Comparison of ENCODE assay signal across 16 mouse cellular contexts in genomic region chr11:102837385-102837784, GRCm38 (mm10). TPM values are rescaled to one million over a fixed set of nuclear protein-coding genes. Genes with fewer than 3 reads are reported as not detected.
"Had no signal": no experiment of that assay in that cellular context is flagged by ENCODE, and none has a peak within 500 bp of the region (broad histone marks: within the 10 kb centered on the region; RNA-seq: fewer than 3 reads in every experiment).

No protein-coding gene starts in this region.

- H3K4me1 ChIP-seq: limb, embryonic 13.5 days; midbrain, embryonic 12.5 days had no signal

- H3K27ac ChIP-seq: kidney, embryonic 15.5 days; limb, embryonic 13.5 days; liver, embryonic 14.5 days; lung, embryonic 15.5 days; midbrain, embryonic 12.5 days; neural tube, embryonic 13.5 days; stomach, embryonic 15.5 days had no signal

- DNase-seq: left cerebral cortex, postnatal 4 days; retina, postnatal 1 day; thymus, postnatal 4 days had no signal

- H3K4me2 ChIP-seq: kidney, embryonic 15.5 days; limb, embryonic 13.5 days; lung, embryonic 15.5 days; midbrain, embryonic 12.5 days; neural tube, embryonic 13.5 days; stomach, embryonic 15.5 days had no signal

- H3K27me3 ChIP-seq: kidney, embryonic 15.5 days; limb, embryonic 13.5 days; lung, embryonic 15.5 days; midbrain, embryonic 12.5 days; neural tube, embryonic 13.5 days; stomach, embryonic 15.5 days had no signal

- H3K4me3 ChIP-seq: kidney, embryonic 15.5 days; limb, embryonic 13.5 days; midbrain, embryonic 12.5 days; neural tube, embryonic 13.5 days; stomach, embryonic 15.5 days had no signal

- H3K9me3 ChIP-seq: kidney, embryonic 15.5 days; limb, embryonic 13.5 days; lung, embryonic 15.5 days; midbrain, embryonic 12.5 days; neural tube, embryonic 13.5 days; stomach, embryonic 15.5 days had no signal

- H3K9ac ChIP-seq: kidney, embryonic 15.5 days; limb, embryonic 13.5 days; liver, embryonic 14.5 days; lung, embryonic 15.5 days; midbrain, embryonic 12.5 days; neural tube, embryonic 13.5 days; stomach, embryonic 15.5 days had no signal

RNA-seq across cellular contexts. Expression of gene Higd1b, which starts 1.7 kb away (rescaled TPM):
- total RNA-seq: liver, adult 2 months; megakaryocyte-erythroid progenitor cell, adult 5-6 weeks had no signal
- polyA plus RNA-seq: limb, embryonic 13.5 days; liver, adult 2 months; liver, embryonic 14.5 days; midbrain, embryonic 12.5 days had no signal

RNA-seq across cellular contexts. Expression of gene Gjc1, which starts 17.9 kb away (rescaled TPM):
- total RNA-seq: megakaryocyte-erythroid progenitor cell, adult 5-6 weeks had no signal

RNA-seq across cellular contexts. Expression of gene Ccdc103, which starts 43.6 kb away (rescaled TPM):
- total RNA-seq: megakaryocyte-erythroid progenitor cell, adult 5-6 weeks had no signal
- polyA plus RNA-seq: spleen, adult 2 months had no signal

RNA-seq across cellular contexts. Expression of gene Fam187a, which starts 47.6 kb away (rescaled TPM):
- total RNA-seq: left cerebral cortex, postnatal 10 days; left cerebral cortex, postnatal 4 days; liver, adult 2 months; megakaryocyte-erythroid progenitor cell, adult 5-6 weeks had no signal
- polyA plus RNA-seq: kidney, adult 2 months; kidney, embryonic 15.5 days; large intestine, adult 2 months; limb, embryonic 13.5 days; liver, adult 2 months; lung, embryonic 15.5 days; midbrain, embryonic 12.5 days; neural tube, embryonic 13.5 days; spleen, adult 2 months; stomach, embryonic 15.5 days had no signal
